Comparison of ENCODE assay signal across 15 mouse cellular contexts in genomic region chr17:84266161-84266948, GRCm38 (mm10).
A peak's percentile ranks its signal among the peaks of the same experiment; 100 is the strongest.
DNase-seq lines count a peak whose midpoint lies in the region; ATAC-seq and TF ChIP-seq lines count a peak whose summit lies in the region.
"Had no signal": no experiment of that assay in that cellular context is flagged by ENCODE, and none has a peak within 500 bp of the region (broad histone marks: within the 10 kb centered on the region; RNA-seq: fewer than 3 reads in every experiment).

No protein-coding gene starts in this region.

- H3K4me2 ChIP-seq in kidney, embryonic 14.5 days (replicated peaks; ENCODE audit: low read depth, low read length), result no peak overlapping the region
- H3K4me2 ChIP-seq in embryonic facial prominence, embryonic 15.5 days (replicated peaks), result no peak overlapping the region
- H3K4me2 ChIP-seq in heart, postnatal 0 days (ENCODE audit: low read depth, low read length), result no peak overlapping the region
- no peak overlapping the region for H3K4me2 ChIP-seq in liver, postnatal 0 days (ENCODE audit: low read depth, low read length)
- H3K4me2 ChIP-seq in forebrain, embryonic 11.5 days (ENCODE audit: low read depth, low read length, severe bottlenecking), result no peak overlapping the region
- H3K4me2 ChIP-seq: midbrain, embryonic 12.5 days; neural tube, embryonic 13.5 days had no signal

- H3K9me3 ChIP-seq in kidney, embryonic 14.5 days (ENCODE audit: control insufficient read depth, low read length), result no peaks in the 10 kb centered on the region
- H3K9me3 ChIP-seq in embryonic facial prominence, embryonic 15.5 days (replicated peaks), result no peaks in the 10 kb centered on the region
- H3K9me3 ChIP-seq in heart, postnatal 0 days (replicated peaks; ENCODE audit: control insufficient read depth, low read length), result no peaks in the 10 kb centered on the region
- H3K9me3 ChIP-seq in liver, postnatal 0 days (ENCODE audit: low read length), result no peaks in the 10 kb centered on the region
- no peaks in the 10 kb centered on the region for H3K9me3 ChIP-seq in forebrain, embryonic 11.5 days (ENCODE audit: control insufficient read depth, low read length)
- H3K9me3 ChIP-seq: midbrain, embryonic 12.5 days; neural tube, embryonic 13.5 days had no signal

- DNase-seq in kidney, postnatal 36 days, result no peak
- no peak for DNase-seq in heart, postnatal 0 days (ENCODE audit: low spot score)
- DNase-seq in liver, postnatal 0 days, result no peak
- DNase-seq in forebrain, embryonic 11.5 days (ENCODE audit: low spot score), result no peak
- DNase-seq: cerebellum, postnatal 36 days; gastrocnemius, postnatal 36 days; kidney, adult 8-10 months; right cerebral cortex, adult 18-20 months; thymus, adult 2 months had no signal

- 52% methylated on average over 3 of the region's 3 CpGs for WGBS in kidney, embryonic 14.5 days
- WGBS in embryonic facial prominence, embryonic 15.5 days, result 86% methylated on average over 3 of the region's 3 CpGs
- WGBS in heart, postnatal 0 days, result 43% methylated on average over 3 of the region's 3 CpGs
- WGBS in liver, postnatal 0 days (ENCODE audit: insufficient replicate concordance), result 63% methylated on average over 3 of the region's 3 CpGs
- WGBS in forebrain, embryonic 11.5 days, result 90% methylated on average over 3 of the region's 3 CpGs

- H3K27me3 ChIP-seq in kidney, embryonic 14.5 days (ENCODE audit: control insufficient read depth, insufficient read depth, low read length), result no peaks in the 10 kb centered on the region
- no peaks in the 10 kb centered on the region for H3K27me3 ChIP-seq in embryonic facial prominence, embryonic 15.5 days
- H3K27me3 ChIP-seq in heart, postnatal 0 days (ENCODE audit: control insufficient read depth, insufficient read depth, low read length), result no peaks in the 10 kb centered on the region
- H3K27me3 ChIP-seq in liver, postnatal 0 days (ENCODE audit: insufficient read depth, low read length), result no peaks in the 10 kb centered on the region
- no peaks in the 10 kb centered on the region for H3K27me3 ChIP-seq in forebrain, embryonic 11.5 days (ENCODE audit: control insufficient read depth, insufficient read depth, low read length)
- H3K27me3 ChIP-seq: midbrain, embryonic 12.5 days; neural tube, embryonic 13.5 days had no signal

- 0 out of 2 replicates have a peak overlapping the region, but pooled peaks have one; percentile 14 for H3K9ac ChIP-seq in kidney, embryonic 14.5 days (ENCODE audit: low read depth, low read length)
- H3K9ac ChIP-seq in embryonic facial prominence, embryonic 15.5 days, result no peak overlapping the region
- peak overlapping the region; percentile 41 for H3K9ac ChIP-seq in heart, postnatal 0 days (replicated peaks; ENCODE audit: low read depth, low read length)
- no peak overlapping the region for H3K9ac ChIP-seq in liver, postnatal 0 days (replicated peaks)
- H3K9ac ChIP-seq in forebrain, embryonic 11.5 days (ENCODE audit: low read length), result no peak overlapping the region
- H3K9ac ChIP-seq: midbrain, embryonic 12.5 days; neural tube, embryonic 13.5 days had no signal

- no peak overlapping the region for H3K4me3 ChIP-seq in kidney, embryonic 14.5 days (ENCODE audit: low read length)
- H3K4me3 ChIP-seq in embryonic facial prominence, embryonic 15.5 days (replicated peaks), result no peak overlapping the region
- no peak overlapping the region for H3K4me3 ChIP-seq in heart, postnatal 0 days (ENCODE audit: low read depth, low read length)
- no peak overlapping the region for H3K4me3 ChIP-seq in liver, postnatal 0 days (ENCODE audit: low read depth, low read length)
- H3K4me3 ChIP-seq in forebrain, embryonic 11.5 days (ENCODE audit: low read depth, low read length), result no peak overlapping the region
- H3K4me3 ChIP-seq: midbrain, embryonic 12.5 days; neural tube, embryonic 13.5 days had no signal

- peak overlapping the region; percentile 63 for H3K27ac ChIP-seq in kidney, embryonic 14.5 days (ENCODE audit: low read depth, low read length)
- H3K27ac ChIP-seq in embryonic facial prominence, embryonic 15.5 days (replicated peaks), result 0 out of 2 replicates have a peak overlapping the region, but pooled peaks have one; percentile 1
- peak overlapping the region; percentile 69 for H3K27ac ChIP-seq in heart, postnatal 0 days (ENCODE audit: low read depth)
- H3K27ac ChIP-seq in liver, postnatal 0 days (ENCODE audit: low read depth), result peak overlapping the region; percentile 63
- H3K27ac ChIP-seq in forebrain, embryonic 11.5 days (ENCODE audit: low read depth, low read length), result no peak overlapping the region
- H3K27ac ChIP-seq: midbrain, embryonic 12.5 days; neural tube, embryonic 13.5 days had no signal

- no peak for ATAC-seq in kidney, embryonic 14.5 days (ENCODE audit: low FRiP score, low TSS enrichment)
- ATAC-seq in embryonic facial prominence, embryonic 15.5 days (ENCODE audit: insufficient number of reproducible peaks, low FRiP score, low TSS enrichment, low read depth), result no peak
- ATAC-seq in heart, postnatal 0 days (ENCODE audit: insufficient read depth, low read depth), result no peak
- ATAC-seq in liver, postnatal 0 days, result no peak
- no peak for ATAC-seq in erythroblast, adult 5-6 weeks (replicated peaks; ENCODE audit: low FRiP score, poor library complexity, severe bottlenecking)
- no peak for ATAC-seq in forebrain, embryonic 11.5 days (replicated peaks; ENCODE audit: low FRiP score)
- ATAC-seq: activated CD4-positive, CD25-positive, alpha-beta regulatory T cell, adult 4 months had no signal

- TF ChIP-seq CTCF in heart, postnatal 0 days (IDR thresholded peaks at IDR 0.05; ENCODE audit: low read depth), result no peak
- TF ChIP-seq CTCF in liver, postnatal 0 days (IDR thresholded peaks at IDR 0.05; ENCODE audit: low read depth), result no peak

- H3K36me3 ChIP-seq in kidney, embryonic 14.5 days (ENCODE audit: control insufficient read depth, insufficient read depth, low read length), result no peaks in the 10 kb centered on the region
- H3K36me3 ChIP-seq in embryonic facial prominence, embryonic 15.5 days, result no peaks in the 10 kb centered on the region
- no peaks in the 10 kb centered on the region for H3K36me3 ChIP-seq in heart, postnatal 0 days (replicated peaks; ENCODE audit: control insufficient read depth, insufficient read depth, low read length)
- H3K36me3 ChIP-seq in liver, postnatal 0 days (replicated peaks; ENCODE audit: insufficient read depth, low read length), result no peaks in the 10 kb centered on the region
- no peaks in the 10 kb centered on the region; the same call in 1 of the 2 replicates for H3K36me3 ChIP-seq in forebrain, embryonic 11.5 days (ENCODE audit: control insufficient read depth, insufficient read depth, low read length)
- H3K36me3 ChIP-seq: neural tube, embryonic 13.5 days had no signal

- H3K4me1 ChIP-seq in kidney, embryonic 14.5 days (ENCODE audit: control insufficient read depth, insufficient read depth, low read length), result peaks cover 26% of the 10 kb centered on the region
- peaks cover 29% of the 10 kb centered on the region for H3K4me1 ChIP-seq in embryonic facial prominence, embryonic 15.5 days
- H3K4me1 ChIP-seq in heart, postnatal 0 days (ENCODE audit: control insufficient read depth, insufficient read depth), result peaks cover 26% of the 10 kb centered on the region
- H3K4me1 ChIP-seq in liver, postnatal 0 days (ENCODE audit: insufficient read depth), result peaks cover 31% of the 10 kb centered on the region
- no peaks in the 10 kb centered on the region for H3K4me1 ChIP-seq in forebrain, embryonic 11.5 days (replicated peaks; ENCODE audit: control insufficient read depth, insufficient read depth, low read length)
- H3K4me1 ChIP-seq: midbrain, embryonic 12.5 days had no signal

- no peak for TF ChIP-seq EP300 in heart, postnatal 0 days (IDR thresholded peaks at IDR 0.05; ENCODE audit: low read depth)
- TF ChIP-seq EP300 in liver, postnatal 0 days (IDR thresholded peaks at IDR 0.05; ENCODE audit: low read depth), result 0 out of 2 replicates have a peak, but pooled peaks have one; percentile 15

Comparison
In these comparisons a context has a peak if more than half of its experiments do, and no peak if none do; other contexts are left out.
1. H3K9ac ChIP-seq: peak in kidney, embryonic 14.5 days (single experiment) and heart, postnatal 0 days (single experiment); none in embryonic facial prominence, embryonic 15.5 days (single experiment), liver, postnatal 0 days (single experiment) and forebrain, embryonic 11.5 days (single experiment).